ENCODE assay signal across 8 mouse cellular contexts in genomic region chr9:96652763-96653162, GRCm38 (mm10). TPM values are rescaled to one million over a fixed set of nuclear protein-coding genes. Genes with fewer than 3 reads are reported as not detected.
A peak's percentile ranks its signal among the peaks of the same experiment; 100 is the strongest.
DNase-seq lines count a peak whose midpoint lies in the region; ATAC-seq and TF ChIP-seq lines count a peak whose summit lies in the region.
"Had no signal": no experiment of that assay in that cellular context is flagged by ENCODE, and none has a peak within 500 bp of the region (broad histone marks: within the 10 kb centered on the region; RNA-seq: fewer than 3 reads in every experiment).

No protein-coding gene starts in this region.

- ATAC-seq in limb, embryonic 14.5 days (ENCODE audit: low FRiP score, low read depth), result no peak

- peak; percentile 36 for DNase-seq in limb, embryonic 14.5 days (ENCODE audit: low spot score)
- DNase-seq in limb, embryonic 10.5 days (ENCODE audit: low spot score), result no peak
- DNase-seq in ES-CJ7 (ENCODE audit: low read depth, low spot score), result peak; percentile 27
- peak; percentile 60 for DNase-seq in retina, embryonic 14.5 days (ENCODE audit: low spot score)
- no peak for DNase-seq in left cerebral cortex, postnatal 14 days (ENCODE audit: low spot score in 2 of 2)
- no peak for DNase-seq in adrenal gland, adult 2 months

- H3K4me1 ChIP-seq in limb, embryonic 14.5 days (ENCODE audit: control insufficient read depth, insufficient read depth, low read length), result no peaks in the 10 kb centered on the region
- no peaks in the 10 kb centered on the region for H3K4me1 ChIP-seq in limb, embryonic 10.5 days
- H3K4me1 ChIP-seq in bone marrow macrophage, adult 2 months (ENCODE audit: control insufficient read depth, insufficient read depth, low read length), result peaks cover 22% of the 10 kb centered on the region
- H3K4me1 ChIP-seq: midbrain, embryonic 12.5 days had no signal

- 63% methylated on average over 6 of the region's 6 CpGs for WGBS in limb, embryonic 14.5 days
- 62% methylated on average over 6 of the region's 6 CpGs for WGBS in limb, embryonic 10.5 days

- intact Hi-C loops in left cerebral cortex, postnatal 14 days (cut with DNase I), result no loop called here

- TF ChIP-seq POLR2A in limb, embryonic 14.5 days (IDR thresholded peaks at IDR 0.05; ENCODE audit: borderline replicate concordance, extremely low read depth, insufficient read depth, insufficient read length), result no peak
- TF ChIP-seq POLR2A in bone marrow macrophage, adult 2 months (IDR thresholded peaks at IDR 0.05; ENCODE audit: borderline replicate concordance, low read depth, low read length), result no peak

- no peaks in the 10 kb centered on the region for H3K36me3 ChIP-seq in limb, embryonic 14.5 days (ENCODE audit: control insufficient read depth, insufficient read depth, low read length)
- no peaks in the 10 kb centered on the region for H3K36me3 ChIP-seq in limb, embryonic 10.5 days
- H3K36me3 ChIP-seq: midbrain, embryonic 12.5 days had no signal

- H3K9ac ChIP-seq in limb, embryonic 14.5 days (ENCODE audit: low read depth, low read length, severe bottlenecking), result no peak overlapping the region
- H3K9ac ChIP-seq: midbrain, embryonic 12.5 days had no signal

- H3K9me3 ChIP-seq in limb, embryonic 14.5 days (ENCODE audit: control insufficient read depth, low read length), result no peaks in the 10 kb centered on the region
- no peaks in the 10 kb centered on the region for H3K9me3 ChIP-seq in limb, embryonic 10.5 days (replicated peaks)
- H3K9me3 ChIP-seq: midbrain, embryonic 12.5 days had no signal

- no peak overlapping the region for H3K4me3 ChIP-seq in limb, embryonic 14.5 days (replicated peaks; ENCODE audit: low read length)
- no peak overlapping the region for H3K4me3 ChIP-seq in limb, embryonic 10.5 days
- H3K4me3 ChIP-seq in bone marrow macrophage, adult 2 months (ENCODE audit: insufficient read depth, low read length), result no peak overlapping the region
- H3K4me3 ChIP-seq: midbrain, embryonic 12.5 days had no signal

- TF ChIP-seq CTCF in bone marrow macrophage, adult 2 months (IDR thresholded peaks at IDR 0.05; ENCODE audit: low read depth, low read length), result peak; percentile 71

- H3K4me2 ChIP-seq in limb, embryonic 14.5 days (replicated peaks; ENCODE audit: low read depth, low read length, severe bottlenecking), result no peak overlapping the region
- H3K4me2 ChIP-seq: midbrain, embryonic 12.5 days had no signal

- H3K27ac ChIP-seq in limb, embryonic 14.5 days (replicated peaks; ENCODE audit: low read depth, low read length), result no peak overlapping the region
- no peak overlapping the region for H3K27ac ChIP-seq in limb, embryonic 10.5 days
- no peak overlapping the region for H3K27ac ChIP-seq in bone marrow macrophage, adult 2 months (ENCODE audit: insufficient read depth, low read depth, low read length)
- H3K27ac ChIP-seq: midbrain, embryonic 12.5 days had no signal

- H3K27me3 ChIP-seq in limb, embryonic 14.5 days (ENCODE audit: control insufficient read depth, insufficient read depth, low read length), result no peaks in the 10 kb centered on the region
- H3K27me3 ChIP-seq in limb, embryonic 10.5 days (ENCODE audit: low read depth, poor library complexity, severe bottlenecking), result no peaks in the 10 kb centered on the region

RNA-seq across cellular contexts. Expression of gene Rasa2, which starts 21.3 kb away (rescaled TPM):
- polyA plus RNA-seq in limb, embryonic 14.5 days (2012; rRNA removed), result 10.3 and 10.9 TPM in 2 replicates
- polyA plus RNA-seq in limb, embryonic 14.5 days (2014; fragmentation: Nextera tagmentation; extraction: Ambion mirVana), result 20.4 and 20.6 TPM in 2 replicates
- 14.1 and 18.5 TPM in 2 replicates for polyA plus RNA-seq in limb, embryonic 10.5 days (2016; fragmentation: Nextera tagmentation; extraction: Ambion mirVana)
- 5.2 and 6.0 TPM in 2 replicates for polyA plus RNA-seq in bone marrow macrophage, adult 2 months (2012; ENCODE audit: insufficient read depth, insufficient read length, missing spikeins)
- 10 to 100 TPM; 25.3 to 26.4 TPM for total RNA-seq in left cerebral cortex, postnatal 14 days (2021)
- total RNA-seq in adrenal gland, adult 2 months (2021), result 10 to 100 TPM; 11.2 to 12.5 TPM
- 0.62 and 0.63 TPM in 2 replicates for polyA plus RNA-seq in adrenal gland, adult 2 months (2012; rRNA removed)

Comparison
In these comparisons a context has a peak if more than half of its experiments do, and no peak if none do; other contexts are left out.
1. DNase-seq: peak in limb, embryonic 14.5 days (single experiment), ES-CJ7 (single experiment) and retina, embryonic 14.5 days (single experiment); none in limb, embryonic 10.5 days (single experiment), left cerebral cortex, postnatal 14 days (0 of 2) and adrenal gland, adult 2 months (single experiment).